Mouse (Mus musculus): ENCODE data around the gene Srpk3. TPM values are rescaled to one million over a fixed set of nuclear protein-coding genes. Genes with fewer than 3 reads are reported as not detected.

Srpk3 gene
- total and polyA plus RNA-seq, 2 experiments from 2014 or later: 0.49 to 2.1 TPM

DNA sequence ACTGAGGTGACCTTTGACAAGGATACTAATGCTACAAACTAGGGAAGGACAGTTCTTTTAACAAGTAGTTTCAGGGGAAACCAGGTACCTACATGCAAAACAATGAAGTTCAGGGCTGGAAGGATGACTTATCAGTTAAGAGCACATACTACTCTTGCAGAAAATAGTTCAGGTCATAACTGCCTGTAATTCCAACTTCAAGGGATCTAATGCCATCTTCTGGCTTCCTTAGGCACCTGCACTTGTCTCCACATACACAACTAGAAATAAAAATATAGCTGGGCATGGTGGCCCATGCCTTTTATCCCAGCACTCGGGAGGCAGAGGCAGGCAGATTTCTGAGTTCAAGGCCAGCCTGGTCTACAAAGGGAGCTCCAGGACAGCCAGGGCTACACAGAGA lies 25.2 kb upstream of the Srpk3 start:
- 56% methylated on average over 1 of the region's 1 CpGs for WGBS
- no peak for TF ChIP-seq CTCF (IDR thresholded peaks at IDR 0.05)
- ATAC-seq (ENCODE audit: low FRiP score): no peak

DNA sequence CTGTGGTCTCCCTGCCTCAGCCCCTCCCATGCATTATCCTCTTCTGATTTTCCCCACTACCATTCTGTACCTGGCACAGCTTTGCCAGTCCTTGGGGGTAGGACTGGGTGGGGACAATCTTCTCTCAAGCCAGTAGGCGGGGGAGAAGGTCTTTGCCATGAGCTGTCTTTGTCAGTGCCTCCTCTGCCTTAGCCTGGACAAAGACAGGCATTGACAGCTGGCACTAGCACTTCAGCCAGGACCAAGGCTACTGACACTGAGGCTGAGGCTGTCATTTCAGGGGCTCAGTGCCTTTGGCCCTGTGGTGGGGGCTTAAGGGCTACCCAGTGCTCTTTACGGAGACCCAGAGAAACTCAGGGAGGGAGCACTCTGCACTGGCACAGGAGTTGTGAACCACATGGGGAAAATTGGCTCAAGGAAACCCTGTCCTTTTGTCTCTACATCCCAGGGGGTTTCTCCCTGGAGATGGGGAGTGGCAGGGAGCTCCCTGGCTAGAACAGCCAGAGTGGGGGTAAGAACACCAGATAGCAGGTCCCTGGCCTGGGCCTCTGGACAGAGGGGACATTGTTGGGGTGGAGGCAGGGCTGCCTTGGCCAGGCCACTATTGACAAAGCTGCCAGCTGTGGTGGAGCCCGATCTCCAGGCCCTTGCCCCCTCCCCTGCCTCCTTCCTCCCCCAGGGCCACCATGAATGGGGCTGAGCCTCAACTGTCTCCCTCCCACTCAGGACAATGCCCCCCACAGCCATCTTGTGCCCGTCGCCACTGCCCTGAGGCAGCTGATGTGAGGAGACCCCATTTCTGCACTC lies 17.7 kb upstream of the Srpk3 start, which contains the start of gene Plxnb3:
Gene Plxnb3, plus strand, starts transcription at position 757 of the 807 bp plus-strand sequence.
- Histone ChIP-seq H3K4me1 (ENCODE audit: insufficient read depth, low read length) (no peaks in the 10 kb centered on the region), H3K27me3 (ENCODE audit: insufficient read depth, low read length) (no peaks in the 10 kb centered on the region), H3K4me3 (ENCODE audit: low read depth, low read length) (no peak within 1 kb of the TSS), H3K9ac (replicated peaks; ENCODE audit: low read length, poor library complexity, severe bottlenecking) (no peak within 1 kb of the TSS), H3K9me3 (ENCODE audit: low read length) (no peaks in the 10 kb centered on the region), H3K36me3 (ENCODE audit: insufficient read depth, low read length) (no peaks in the 10 kb centered on the region), H3K4me2 (ENCODE audit: low read depth, low read length, poor library complexity, severe bottlenecking) (no peak within 1 kb of the TSS), H3K27ac (ENCODE audit: low read depth, low read length) (no peak within 1 kb of the TSS)
- WGBS: 53% methylated on average over 5 of the region's 5 CpGs
- TF ChIP-seq CTCF (IDR thresholded peaks at IDR 0.05): no peak
- DNase-seq (ENCODE audit: low spot score) (peak; percentile 27), ATAC-seq (ENCODE audit: low FRiP score) (peak; percentile 66)

More for the DNA sequence above, 25.2 kb upstream of the Srpk3 start:
- Histone ChIP-seq H3K36me3 (ENCODE audit: insufficient read depth, low read length) (no peaks in the 10 kb centered on the region), H3K9me3 (ENCODE audit: low read length) (no peaks in the 10 kb centered on the region), H3K4me2 (ENCODE audit: low read depth, low read length, poor library complexity, severe bottlenecking) (no peak overlapping the region), H3K27me3 (ENCODE audit: insufficient read depth, low read length) (no peaks in the 10 kb centered on the region), H3K4me1 (ENCODE audit: insufficient read depth, low read length) (no peaks in the 10 kb centered on the region), H3K27ac (ENCODE audit: low read depth, low read length) (no peak overlapping the region), H3K4me3 (ENCODE audit: low read depth, low read length) (no peak overlapping the region), H3K9ac (replicated peaks; ENCODE audit: low read length, poor library complexity, severe bottlenecking) (no peak overlapping the region)
- no peak for DNase-seq (ENCODE audit: low spot score)

DNA sequence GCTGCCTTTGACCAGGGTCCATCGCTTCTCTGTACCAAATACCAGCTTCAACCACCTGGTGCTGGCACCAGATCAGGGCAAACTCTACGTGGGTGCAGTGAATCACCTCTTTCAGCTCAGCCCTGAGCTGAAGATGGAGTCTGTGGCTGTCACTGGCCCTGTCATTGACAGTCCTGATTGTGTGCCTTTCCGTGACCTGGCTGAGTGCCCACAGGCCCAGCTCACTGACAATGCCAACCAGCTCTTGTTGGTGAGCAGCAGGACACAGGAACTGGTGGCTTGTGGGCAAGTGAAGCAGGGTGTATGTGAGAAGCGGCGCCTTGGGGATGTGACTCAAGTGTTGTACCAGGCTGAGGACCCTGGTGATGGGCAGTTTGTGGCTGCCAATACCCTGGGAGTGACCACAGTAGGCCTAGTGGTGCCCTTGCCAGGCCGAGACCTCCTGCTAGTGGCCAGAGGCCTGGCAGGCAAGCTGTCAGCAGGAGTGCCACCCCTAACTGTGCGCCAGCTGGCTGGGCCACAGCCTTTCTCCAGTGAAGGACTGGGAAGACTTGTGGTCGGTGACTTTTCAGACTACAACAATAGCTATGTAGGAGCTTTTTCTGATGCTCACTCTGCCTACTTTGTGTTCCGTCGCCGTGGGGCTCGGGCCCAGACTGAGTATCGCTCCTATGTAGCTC lies 15.5 kb upstream of the Srpk3 start:
- Histone ChIP-seq H3K4me2 (ENCODE audit: low read depth, low read length, poor library complexity, severe bottlenecking) (no peak overlapping the region), H3K27me3 (ENCODE audit: insufficient read depth, low read length) (no peaks in the 10 kb centered on the region), H3K4me1 (ENCODE audit: insufficient read depth, low read length) (no peaks in the 10 kb centered on the region), H3K27ac (ENCODE audit: low read depth, low read length) (no peak overlapping the region), H3K36me3 (ENCODE audit: insufficient read depth, low read length) (no peaks in the 10 kb centered on the region), H3K9ac (replicated peaks; ENCODE audit: low read length, poor library complexity, severe bottlenecking) (no peak overlapping the region), H3K4me3 (ENCODE audit: low read depth, low read length) (no peak overlapping the region), H3K9me3 (ENCODE audit: low read length) (no peaks in the 10 kb centered on the region)
- DNase-seq (ENCODE audit: low spot score): peak; percentile 36
- no peak for TF ChIP-seq CTCF (IDR thresholded peaks at IDR 0.05)
- WGBS: 72% methylated on average over 13 of the region's 13 CpGs
- no peak for ATAC-seq (ENCODE audit: low FRiP score)

DNA sequence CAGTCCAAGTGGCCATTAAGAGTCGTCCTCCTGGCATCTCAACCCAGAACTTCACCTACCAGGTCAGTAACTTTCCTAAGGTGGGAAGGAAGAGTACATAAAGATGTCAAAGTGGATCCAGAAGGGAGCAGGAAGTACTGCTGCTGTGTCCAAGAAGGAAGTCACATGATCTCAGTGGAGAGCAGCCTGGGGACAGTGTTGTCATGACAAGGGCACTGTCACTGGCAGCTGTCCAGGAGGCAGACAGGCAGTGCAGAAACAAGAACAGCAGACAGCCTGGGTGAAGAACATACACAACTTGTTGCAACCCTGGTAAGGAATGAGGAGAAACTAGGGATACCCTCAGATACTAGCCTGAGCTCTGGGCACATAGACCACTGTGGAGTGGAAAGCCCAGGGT lies 8.9 kb upstream of the Srpk3 start:
- no peak for ATAC-seq (ENCODE audit: low FRiP score)
- H3K36me3 ChIP-seq (ENCODE audit: insufficient read depth, low read length): no peaks in the 10 kb centered on the region
- no peak for TF ChIP-seq CTCF (IDR thresholded peaks at IDR 0.05)
- no peak overlapping the region for H3K4me3 ChIP-seq (ENCODE audit: low read depth, low read length)
- 79% methylated on average over 1 of the region's 1 CpGs for WGBS
- no peaks in the 10 kb centered on the region for H3K27me3 ChIP-seq (ENCODE audit: insufficient read depth, low read length)
- no peak overlapping the region for H3K9ac ChIP-seq (replicated peaks; ENCODE audit: low read length, poor library complexity, severe bottlenecking)
- peak; percentile 25 for DNase-seq (ENCODE audit: low spot score)
- H3K4me2 ChIP-seq (ENCODE audit: low read depth, low read length, poor library complexity, severe bottlenecking): no peak overlapping the region
- H3K4me1 ChIP-seq (ENCODE audit: insufficient read depth, low read length): no peaks in the 10 kb centered on the region
- H3K9me3 ChIP-seq (ENCODE audit: low read length): no peaks in the 10 kb centered on the region
- H3K27ac ChIP-seq (ENCODE audit: low read depth, low read length): no peak overlapping the region

DNA sequence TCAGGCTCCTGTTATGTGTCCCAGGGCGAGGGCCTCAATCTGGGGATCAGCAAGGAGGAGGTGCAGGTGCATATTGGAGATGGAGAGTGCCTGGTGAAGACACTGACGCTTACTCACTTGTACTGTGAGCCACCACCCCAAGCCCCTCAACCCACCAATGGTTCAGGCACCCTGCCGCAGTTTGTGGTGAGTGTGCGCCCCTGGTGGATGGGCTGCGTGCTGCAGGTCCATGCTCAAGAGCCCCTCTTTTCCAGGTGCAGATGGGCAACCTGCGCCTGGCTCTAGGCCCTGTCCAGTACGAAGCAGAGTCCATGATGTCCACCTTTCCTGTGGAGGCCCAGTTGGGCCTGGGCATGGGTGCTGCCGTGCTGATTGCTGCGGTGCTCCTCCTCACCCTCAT lies 6.9 kb upstream of the Srpk3 start:
- Histone ChIP-seq H3K27ac (ENCODE audit: low read depth, low read length) (no peak overlapping the region), H3K4me1 (ENCODE audit: insufficient read depth, low read length) (no peaks in the 10 kb centered on the region), H3K36me3 (ENCODE audit: insufficient read depth, low read length) (no peaks in the 10 kb centered on the region), H3K27me3 (ENCODE audit: insufficient read depth, low read length) (no peaks in the 10 kb centered on the region), H3K9me3 (ENCODE audit: low read length) (no peaks in the 10 kb centered on the region), H3K9ac (replicated peaks; ENCODE audit: low read length, poor library complexity, severe bottlenecking) (no peak overlapping the region), H3K4me3 (ENCODE audit: low read depth, low read length) (no peak overlapping the region), H3K4me2 (ENCODE audit: low read depth, low read length, poor library complexity, severe bottlenecking) (no peak overlapping the region)
- peak; percentile 51 for TF ChIP-seq CTCF (IDR thresholded peaks at IDR 0.05)
- WGBS: 69% methylated on average over 9 of the region's 9 CpGs
- DNase-seq (ENCODE audit: low spot score): no peak
- ATAC-seq (ENCODE audit: low FRiP score): no peak
